Mouse (Mus musculus) heart, embryonic 14.5 days (tissue): ENCODE measurements around the gene Zbtb49. TPM values are rescaled to one million over a fixed set of nuclear protein-coding genes. Genes with fewer than 3 reads are reported as not detected.

Experiments
- ATAC-seq: fragments of 200-750 bp; cut with Nextera tagmentation; 2 replicates; pipeline ENCODE4 v1.8.0; 2017; ENCODE audit warnings: low read depth, moderate TSS enrichment; ENCODE audit not compliant: insufficient number of reproducible peaks, insufficient read depth, low FRiP score
- H3K27ac ChIP-seq, 2 experiments: fragments of 200-500 bp in 1 of 2; fragments of 300-500 bp in 1 of 2; sonication (generic) in 1 of 2; replicated peaks in 1 of 2; 2 replicates each; pipeline ENCODE4 v1.5.1; 2012 to 2014; ENCODE audit warnings: low read depth in 2 of 2, low read length in 2 of 2, control low read depth in 1 of 2, mild to moderate bottlenecking in 1 of 2, mixed read lengths in 1 of 2; ENCODE audit not compliant: control insufficient read depth in 1 of 2, insufficient read depth in 1 of 2
- H3K27me3 ChIP-seq: fragments of 300-500 bp; sonication (generic); 2 replicates; pipeline ENCODE4 v1.6.1; 2014; ENCODE audit warnings: mild to moderate bottlenecking, low read length, control low read depth; ENCODE audit not compliant: control insufficient read depth, insufficient read depth
- H3K36me3 ChIP-seq: fragments of 300-500 bp; sonication (generic); 2 replicates; pipeline ENCODE4 v1.6.1; 2014; ENCODE audit warnings: mild to moderate bottlenecking, control low read depth, low read length, mixed read lengths; ENCODE audit not compliant: control insufficient read depth, insufficient read depth
- H3K4me1 ChIP-seq, 2 experiments: fragments of 200-500 bp in 1 of 2; fragments of 300-500 bp in 1 of 2; sonication (generic) in 1 of 2; 2 replicates each; pipeline ENCODE4 v1.6.1; 2012 to 2014; ENCODE audit warnings: low read length in 2 of 2, control low read depth in 1 of 2, mixed read lengths in 1 of 2; ENCODE audit not compliant: control insufficient read depth in 2 of 2, insufficient read depth in 2 of 2
- H3K4me2 ChIP-seq: fragments of 300-500 bp; sonication (generic); 2 replicates; pipeline ENCODE4 v1.6.1; 2014; ENCODE audit warnings: mild to moderate bottlenecking, low read length
- H3K4me3 ChIP-seq, 2 experiments: fragments of 200-500 bp in 1 of 2; fragments of 300-500 bp in 1 of 2; sonication (generic) in 1 of 2; 2 replicates each; pipeline ENCODE4 v1.5.1; 2012 to 2014; ENCODE audit warnings: low read length in 2 of 2, mild to moderate bottlenecking in 2 of 2, control low read depth in 1 of 2, low read depth in 1 of 2, moderate library complexity in 1 of 2; ENCODE audit not compliant: control insufficient read depth in 1 of 2, insufficient read depth in 1 of 2
- H3K9ac ChIP-seq: fragments of 300-500 bp; sonication (generic); 2 replicates; pipeline ENCODE4 v1.6.1; 2014; ENCODE audit warnings: mild to moderate bottlenecking, low read length
- H3K9me3 ChIP-seq: fragments of 300-500 bp; sonication (generic); 2 replicates; pipeline ENCODE4 v1.6.1; 2016; ENCODE audit warnings: low read length, control low read depth; ENCODE audit not compliant: control insufficient read depth
- WGBS: fragments of 180-500 bp; shearing (Covaris S2); extraction: QIAGEN DNeasy Blood & Tissue Kit; methylation state at CpG from one replicate; pipeline ENCODE4 v1.1.7; 2014; 5-methylcytosine and 5-hydroxymethylcytosine counted together
- polyA plus RNA-seq: library from polyadenylated mRNA; unstranded; fragments of >200 nt; fragmentation: Nextera tagmentation; extraction: Ambion mirVana; gene quantifications from 2 replicates; pipeline ENCODE4 v1.2.1, GENCODE M21; 2014

Gene Zbtb49
- polyA plus RNA-seq, 1 experiment from 2014 or later: 7.5 TPM

GRCm38 (mm10) chr5:38159634-38160413 lies 60.4 kb downstream of the Zbtb49 start, which contains the start of gene Nsg1:
Nsg1 (minus strand) TSS chr5:38159907.
- WGBS: 7% methylated on average over 35 of the region's 35 CpGs
- no peaks in the 10 kb centered on the region for H3K9me3 ChIP-seq
- peaks cover 70% of the 10 kb centered on the region for H3K27me3 ChIP-seq
- no peaks in the 10 kb centered on the region for H3K36me3 ChIP-seq
- H3K27ac ChIP-seq: no peak within 1 kb of the TSS
- peak within 1 kb of the TSS; percentile 97 for H3K4me2 ChIP-seq
- peak within 1 kb of the TSS; percentile 71 for H3K9ac ChIP-seq
- peak; percentile 18; the same call in 1 of the 2 replicates for ATAC-seq
- H3K4me3 ChIP-seq: peak within 1 kb of the TSS; percentile 59 to 86
- H3K4me1 ChIP-seq: peaks cover 3 to 9% of the 10 kb centered on the region in 2 experiments; a peak in 2 of 4 replicates

DNA sequence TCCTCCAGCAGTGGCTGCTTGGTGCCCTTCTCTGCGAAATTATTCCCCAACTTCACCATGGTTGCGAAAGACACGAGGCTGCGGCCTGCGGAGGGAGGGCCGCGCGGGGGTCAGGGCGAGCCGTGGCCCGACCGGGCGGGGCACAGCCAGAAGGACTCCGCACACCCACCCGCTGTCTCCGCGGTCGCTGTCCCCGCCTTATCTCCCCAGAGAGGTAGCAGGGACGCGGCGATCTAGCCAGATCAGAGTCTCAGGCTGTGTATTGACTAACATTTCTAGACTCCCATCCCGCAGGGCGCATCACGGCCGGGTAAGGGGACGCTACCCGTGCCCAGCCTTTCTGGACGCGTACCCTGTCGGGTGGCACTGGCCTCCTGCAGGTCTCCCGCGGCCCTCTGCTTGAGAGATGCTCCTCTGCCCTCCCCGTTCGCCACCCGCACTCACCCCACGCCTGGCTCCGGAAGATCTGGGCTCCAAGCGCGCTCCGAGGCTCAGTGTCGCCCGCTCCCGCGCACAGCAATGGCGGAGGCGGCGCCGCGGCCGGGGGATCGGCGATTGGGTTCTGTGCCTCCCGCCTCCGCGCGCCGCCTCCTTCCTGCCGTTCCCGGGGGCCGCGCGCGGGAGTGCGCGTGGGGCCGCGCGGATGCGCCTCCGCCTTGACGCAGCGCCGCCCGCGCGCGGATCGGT lies 61.2 kb downstream of the Zbtb49 start:
- peak; percentile 41; the same call in 1 of the 2 replicates for ATAC-seq
- H3K9me3 ChIP-seq: no peaks in the 10 kb centered on the region
- peak overlapping the region; percentile 59 to 86 for H3K4me3 ChIP-seq
- WGBS: under 1% methylated on average over 79 of the region's 79 CpGs
- peaks cover 70% of the 10 kb centered on the region for H3K27me3 ChIP-seq
- peak overlapping the region; percentile 71 for H3K9ac ChIP-seq
- no peak overlapping the region for H3K27ac ChIP-seq
- peaks cover 3 to 9% of the 10 kb centered on the region in 2 experiments; a peak in 2 of 4 replicates for H3K4me1 ChIP-seq
- no peaks in the 10 kb centered on the region for H3K36me3 ChIP-seq
- H3K4me2 ChIP-seq: peak overlapping the region; percentile 97

GRCm38 (mm10) chr5:38158501-38158946 lies 61.7 kb downstream of the Zbtb49 start:
- Histone ChIP-seq H3K9ac (peak overlapping the region; percentile 71), H3K27ac (no peak overlapping the region), H3K4me2 (peak overlapping the region; percentile 97), H3K9me3 (no peaks in the 10 kb centered on the region), H3K36me3 (no peaks in the 10 kb centered on the region), H3K4me1 (peaks cover 3 to 9% of the 10 kb centered on the region in 2 experiments; a peak in 2 of 4 replicates), H3K27me3 (peaks cover 70% of the 10 kb centered on the region), H3K4me3 (peak overlapping the region; percentile 59 to 86)
- ATAC-seq: no peak
- WGBS: 7% methylated on average over 17 of the region's 17 CpGs

- Histone ChIP-seq H3K4me3 (no peak overlapping the region), H3K27me3 (peaks cover 64% of the 10 kb centered on the region), H3K4me1 (peaks cover 3 to 9% of the 10 kb centered on the region in 2 experiments; a peak in 2 of 4 replicates), H3K27ac (no peak overlapping the region), H3K36me3 (no peaks in the 10 kb centered on the region), H3K9me3 (no peaks in the 10 kb centered on the region), H3K4me2 (no peak overlapping the region), H3K9ac (no peak overlapping the region)
- 63% methylated on average over 9 of the region's 9 CpGs for WGBS
- no peak for ATAC-seq
Measured at GRCm38 (mm10) chr5:38157481-38158020, 62.7 kb downstream of the Zbtb49 start.

- no peaks in the 10 kb centered on the region for H3K9me3 ChIP-seq
- H3K4me2 ChIP-seq: no peak overlapping the region
- H3K4me1 ChIP-seq: peaks cover under 1 to 3% of the 10 kb centered on the region in 2 experiments; a peak in 2 of 4 replicates
- ATAC-seq: no peak
- peaks cover 24% of the 10 kb centered on the region for H3K27me3 ChIP-seq
- WGBS: 82% methylated on average over 5 of the region's 5 CpGs
- no peak overlapping the region for H3K27ac ChIP-seq
- no peaks in the 10 kb centered on the region for H3K36me3 ChIP-seq
- no peak overlapping the region for H3K4me3 ChIP-seq
- no peak overlapping the region for H3K9ac ChIP-seq
Measured at GRCm38 (mm10) chr5:38153636-38154035, 66.6 kb downstream of the Zbtb49 start.

- Histone ChIP-seq H3K4me2 (no peak overlapping the region), H3K9me3 (no peaks in the 10 kb centered on the region), H3K4me3 (no peak overlapping the region), H3K9ac (no peak overlapping the region), H3K27ac (no peak overlapping the region), H3K27me3 (peaks cover 13% of the 10 kb centered on the region), H3K36me3 (no peaks in the 10 kb centered on the region), H3K4me1 (no peaks in the 10 kb centered on the region)
- 79% methylated on average over 10 of the region's 10 CpGs for WGBS
- ATAC-seq: no peak
Measured at GRCm38 (mm10) chr5:38152201-38153108, 67.8 kb downstream of the Zbtb49 start.

DNA sequence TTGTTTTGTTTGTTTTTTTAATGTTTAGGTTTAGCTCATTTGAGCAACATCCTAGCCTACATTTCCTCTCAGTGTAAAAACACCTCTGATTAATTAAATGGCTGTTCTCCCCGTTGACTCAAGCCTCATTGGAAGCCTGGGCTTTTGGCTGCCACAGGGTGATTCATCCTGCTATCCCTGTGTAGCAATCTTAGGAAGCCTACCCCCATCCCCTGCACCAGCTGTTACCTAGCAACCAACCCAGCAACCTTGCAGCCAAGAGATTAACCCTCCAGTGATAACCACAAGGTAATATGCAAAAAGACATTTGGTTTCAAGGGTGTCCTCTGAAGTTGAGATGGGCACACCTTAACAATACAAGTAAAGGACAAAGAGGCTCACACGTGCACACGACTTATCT lies 69.0 kb downstream of the Zbtb49 start:
- H3K9ac ChIP-seq: no peak overlapping the region
- no peaks in the 10 kb centered on the region for H3K9me3 ChIP-seq
- 56% methylated on average over 3 of the region's 3 CpGs for WGBS
- no peak overlapping the region for H3K4me2 ChIP-seq
- H3K4me1 ChIP-seq: no peaks in the 10 kb centered on the region; a peak in 1 of 4 replicates
- H3K27ac ChIP-seq: no peak overlapping the region
- H3K36me3 ChIP-seq: no peaks in the 10 kb centered on the region
- 0 out of 2 replicates have a peak, but pooled peaks cover 2% of the 10 kb centered on the region for H3K27me3 ChIP-seq
- H3K4me3 ChIP-seq: no peak overlapping the region
- ATAC-seq: no peak
